Mouse (Mus musculus) thymus, postnatal 0 days (tissue): ENCODE results near the gene S100a1. TPM values are rescaled to one million over a fixed set of nuclear protein-coding genes. Genes with fewer than 3 reads are reported as not detected.

Experiments used
- DNase-seq: peaks from one replicate; pipeline ENCODE4 v3.0.0-alpha.2; 2015; ENCODE audit warnings: low spot score
- polyA plus RNA-seq: library from polyadenylated mRNA; unstranded; fragments of >200 nt; fragmentation: Nextera tagmentation; extraction: Ambion mirVana; gene quantifications from 2 replicates; pipeline ENCODE4 v1.2.1, GENCODE M21; 2015

Gene S100a1
- polyA plus RNA-seq, 1 experiment from 2014 or later, result 46.7 TPM

GRCm38 (mm10) chr3:90512276-90512675 is 1.9 kb downstream of the S100a1 start:
- no peak for DNase-seq

- no peak for DNase-seq
Measured at GRCm38 (mm10) chr3:90509747-90510123, 4.5 kb downstream of the S100a1 start.

- peak; percentile 99 for DNase-seq
Measured at GRCm38 (mm10) chr3:90508950-90509746, 5.0 kb downstream of the S100a1 start, which contains the start of gene Chtop. Chtop (minus strand) TSS chr3:90509498.

GRCm38 (mm10) chr3:90508287-90508949 is 5.8 kb downstream of the S100a1 start:
- no peak for DNase-seq

DNA sequence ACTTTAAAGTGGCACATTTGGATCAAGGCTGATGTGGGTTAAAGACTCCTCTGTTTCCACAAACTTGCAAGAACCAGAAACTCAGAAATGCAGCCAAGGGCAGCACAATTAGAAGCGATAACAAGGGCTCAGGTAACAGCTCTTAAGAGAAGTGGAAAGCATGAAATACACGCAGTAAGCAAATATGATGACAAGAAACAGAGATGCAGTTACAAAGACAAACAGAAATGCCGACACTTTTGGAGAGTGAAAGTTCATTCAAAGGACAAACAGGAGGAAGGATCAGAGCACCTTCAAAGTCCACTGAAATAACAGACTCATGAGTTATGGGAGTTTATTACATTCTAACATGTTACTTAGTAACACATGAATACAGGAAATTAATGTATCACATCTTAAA is 7.8 kb downstream of the S100a1 start:
- no peak for DNase-seq

DNA sequence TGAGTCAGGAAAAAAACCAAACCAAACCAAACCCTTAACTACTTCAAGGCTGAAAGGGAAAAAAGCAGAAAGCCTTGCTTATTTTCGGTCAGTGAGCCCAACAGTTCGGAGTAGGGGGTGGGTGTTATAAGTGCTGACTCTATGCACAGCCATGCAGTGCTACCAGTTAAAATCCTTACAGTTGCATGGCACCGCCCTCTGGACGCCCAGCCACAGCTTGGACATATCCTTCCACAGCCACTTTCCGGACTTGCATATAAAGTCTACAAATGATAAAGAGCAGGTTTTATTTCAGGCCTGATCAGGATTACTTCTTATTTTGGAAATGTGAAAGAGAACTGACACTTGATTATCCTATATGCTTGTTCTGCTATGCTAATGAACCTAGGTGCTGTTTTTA is 9.0 kb downstream of the S100a1 start:
- no peak for DNase-seq

GRCm38 (mm10) chr3:90503444-90503843 is 10.7 kb downstream of the S100a1 start:
- no peak for DNase-seq

DNA sequence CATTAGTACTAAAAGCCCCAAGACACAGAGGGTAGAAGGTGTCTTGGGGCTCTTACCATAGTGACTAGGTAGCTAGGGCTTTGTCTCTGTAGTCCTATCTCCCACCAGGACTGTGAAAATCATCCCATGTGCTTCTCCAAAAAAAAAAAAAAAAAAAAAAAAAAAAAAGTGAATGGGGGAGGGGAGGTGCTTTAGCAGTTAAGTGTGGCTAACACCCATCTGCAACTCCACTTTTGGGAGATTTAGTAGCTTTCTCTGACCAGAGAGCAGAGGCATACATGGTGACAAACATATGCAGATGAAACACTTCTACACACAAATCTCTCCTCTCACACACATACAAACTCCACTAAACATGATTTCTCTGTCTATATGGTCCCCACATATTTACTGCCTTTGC is 16.6 kb downstream of the S100a1 start:
- no peak for DNase-seq

- DNase-seq, result no peak
Measured at GRCm38 (mm10) chr3:90495850-90496525, 18.2 kb downstream of the S100a1 start.

DNA sequence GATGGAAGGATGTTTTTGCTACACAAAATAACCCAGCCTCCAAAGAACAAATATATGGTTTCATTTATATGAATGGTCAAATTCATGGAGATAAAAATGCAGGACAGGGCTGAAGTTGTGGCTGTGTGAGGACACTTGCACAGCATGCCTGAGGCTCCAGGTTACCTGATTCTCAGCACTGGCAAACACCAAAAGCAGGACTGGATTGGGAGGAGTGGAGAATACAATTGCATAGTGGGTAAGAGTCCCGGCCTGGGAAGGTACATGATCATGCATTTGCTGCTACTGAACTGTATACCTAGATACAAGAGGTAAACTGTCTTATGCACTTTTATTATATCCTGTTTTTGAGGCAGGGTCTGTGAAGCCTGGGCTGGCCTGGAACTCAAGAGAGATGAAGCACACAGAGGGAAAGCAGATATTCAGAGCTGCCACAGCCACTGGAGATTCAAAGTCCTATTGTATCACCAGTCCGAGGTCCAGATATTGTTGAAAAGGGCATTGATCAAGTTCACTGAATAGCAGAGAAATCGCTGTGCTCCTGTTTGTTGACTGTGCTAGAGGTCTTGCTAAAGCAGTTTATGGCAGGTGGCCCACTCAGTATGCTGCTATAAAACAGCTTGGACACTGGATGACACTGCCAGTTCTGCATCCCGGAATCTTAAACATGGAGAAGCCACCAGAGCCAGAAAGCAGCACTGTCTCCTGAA is 20.2 kb downstream of the S100a1 start:
- DNase-seq, result no peak

GRCm38 (mm10) chr3:90491350-90491749 is 22.8 kb downstream of the S100a1 start:
- peak; percentile 40 for DNase-seq

GRCm38 (mm10) chr3:90490696-90491256 is 23.4 kb downstream of the S100a1 start, which contains the start of gene Snapin:
Snapin (minus strand) TSS chr3:90491033.
- peak; percentile 95 for DNase-seq

GRCm38 (mm10) chr3:90488576-90488975 is 25.6 kb downstream of the S100a1 start:
- DNase-seq, result no peak

DNA sequence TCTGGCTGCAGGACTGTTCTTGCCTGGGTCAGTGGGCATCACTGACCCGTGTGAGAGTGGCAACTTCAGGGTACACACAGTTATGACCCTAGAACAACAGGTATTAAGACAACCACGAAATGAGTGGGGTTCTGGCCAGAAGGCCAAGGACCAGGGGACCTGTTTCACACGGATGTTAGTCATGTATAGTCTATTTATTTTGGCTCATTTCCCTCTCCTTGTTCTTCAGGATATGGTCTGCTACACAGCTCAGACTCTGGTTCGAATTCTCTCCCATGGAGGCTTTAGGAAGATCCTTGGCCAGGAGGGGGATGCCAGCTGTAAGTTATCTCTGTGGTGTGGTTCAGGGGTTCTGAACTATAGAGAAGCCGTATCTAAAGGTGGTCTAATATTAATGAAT is 27.2 kb downstream of the S100a1 start:
- DNase-seq, result no peak

DNA sequence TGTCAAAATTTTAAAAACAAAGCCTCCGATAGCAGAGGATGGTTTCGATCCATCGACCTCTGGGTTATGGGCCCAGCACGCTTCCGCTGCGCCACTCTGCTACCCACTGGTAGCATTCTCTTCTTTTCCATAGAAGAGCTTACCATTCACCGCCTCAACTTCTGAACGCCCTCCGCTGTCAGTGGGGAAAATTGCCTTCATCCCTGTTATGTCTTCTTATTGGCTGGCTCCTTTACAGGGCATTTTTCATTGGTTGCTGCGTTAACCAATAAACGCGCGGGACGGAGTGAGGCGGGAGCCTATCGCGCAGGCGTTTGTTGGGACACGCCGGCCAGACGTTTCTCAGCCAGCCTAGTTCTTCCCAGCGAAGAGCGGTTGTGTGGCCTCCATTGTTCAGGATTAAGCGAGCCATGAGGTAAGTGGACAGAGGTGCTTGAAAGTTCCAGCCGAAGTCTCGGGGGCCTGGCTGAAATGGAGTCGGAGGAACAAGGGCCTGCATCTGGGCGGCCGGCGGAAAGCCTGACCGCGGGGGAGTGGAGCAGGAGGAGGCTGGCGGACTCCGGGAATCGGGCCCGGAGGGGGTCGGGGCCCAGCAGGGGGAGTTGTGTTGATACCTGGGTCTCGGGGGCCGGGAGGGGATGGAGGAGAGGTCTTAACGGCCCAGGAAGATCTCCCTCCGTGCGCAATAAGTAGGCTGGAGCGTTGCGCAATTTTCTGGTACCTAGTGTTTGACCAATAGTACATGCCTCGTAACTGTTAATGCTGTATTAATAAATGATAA is 38.2 kb downstream of the S100a1 start, which contains the start of gene Ilf2:
TSS of gene Ilf2 (plus strand) at position 296 of the 781 bp plus-strand sequence.
- peak; percentile 99 for DNase-seq

DNA sequence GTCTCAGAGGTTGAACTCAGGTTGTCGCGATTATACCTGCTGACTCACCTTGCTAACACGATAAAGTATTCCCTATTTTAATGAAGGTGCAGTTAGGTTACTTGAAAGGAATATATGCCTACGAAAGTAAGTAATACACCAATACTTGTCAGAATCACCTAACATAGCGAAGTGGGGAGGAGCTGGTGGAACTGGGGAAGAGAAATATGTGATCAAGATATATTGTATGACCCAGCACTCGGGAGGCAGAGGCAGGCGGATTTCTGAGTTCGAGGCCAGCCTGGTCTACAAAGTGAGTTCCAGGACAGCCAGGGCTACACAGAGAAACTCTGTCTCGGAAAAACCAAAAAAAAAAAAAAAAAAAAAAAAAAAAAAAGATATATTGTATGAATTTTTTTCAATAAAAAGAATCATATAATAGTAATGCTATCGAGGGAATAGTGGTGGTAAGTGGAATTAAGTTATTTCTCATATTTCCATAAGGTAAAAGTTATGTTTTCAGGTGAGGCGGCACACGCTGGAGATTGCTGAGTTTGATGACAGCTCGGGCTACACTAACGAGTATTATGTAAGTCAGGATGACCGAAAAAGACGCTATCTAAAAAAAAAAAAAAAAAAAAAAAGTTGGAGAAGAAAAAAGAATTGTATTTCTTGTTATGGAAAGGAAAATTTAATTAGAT is 38.9 kb downstream of the S100a1 start:
- DNase-seq, result no peak

DNA sequence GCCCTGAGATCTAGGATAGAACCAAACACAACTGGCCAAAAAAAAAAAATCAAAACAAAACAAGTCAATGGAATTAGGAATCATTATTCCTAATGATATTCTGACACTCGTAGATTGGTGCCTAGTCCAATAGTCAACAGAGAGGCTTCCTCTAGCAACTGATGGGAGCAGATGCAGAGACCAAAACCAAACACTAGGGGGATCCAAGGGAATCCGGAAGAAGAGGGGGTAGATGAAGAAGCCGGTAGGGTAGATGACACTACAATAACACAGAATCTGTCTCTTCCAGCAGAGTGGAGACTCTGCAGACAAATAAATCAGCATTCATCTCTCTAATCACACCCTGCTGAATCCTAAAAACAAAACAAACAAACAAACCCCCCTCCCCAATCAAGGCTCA is 42.0 kb downstream of the S100a1 start:
- DNase-seq, result peak; percentile 78

DNA sequence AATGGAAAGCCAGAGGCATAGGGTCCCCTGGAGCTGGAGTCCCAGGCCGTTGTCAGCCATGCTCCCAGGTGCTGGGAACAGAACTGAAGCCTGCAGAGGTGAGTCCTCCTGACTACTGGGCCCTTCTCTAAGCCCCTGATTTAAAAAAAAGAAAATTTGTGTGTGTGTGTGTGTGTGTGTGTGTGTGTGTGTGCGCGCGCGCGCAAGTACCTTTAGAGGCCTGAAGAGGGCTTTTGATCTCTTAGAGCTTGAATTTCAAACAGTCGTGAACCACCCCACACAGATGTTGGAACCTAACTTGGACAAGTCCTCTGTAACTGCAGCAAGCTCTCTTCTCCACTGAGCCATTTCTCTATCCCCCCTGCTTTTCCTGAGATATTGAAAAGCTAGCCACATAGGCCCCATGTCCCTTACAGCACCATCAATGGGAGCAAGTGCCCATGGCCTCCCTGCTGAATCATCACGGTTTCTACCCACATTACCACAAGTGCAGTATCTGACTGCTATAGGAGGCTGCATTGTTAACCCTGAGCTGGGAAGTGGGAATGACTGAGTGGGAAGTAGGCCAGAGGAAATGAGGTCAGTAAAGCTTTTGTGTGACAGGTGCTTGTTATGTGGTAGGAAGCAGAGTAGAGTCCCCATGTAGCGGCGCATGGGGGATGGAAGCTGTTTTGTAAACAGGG is 46.4 kb downstream of the S100a1 start:
- no peak for DNase-seq

- DNase-seq, result no peak
Measured at GRCm38 (mm10) chr3:90466311-90466766, 47.9 kb downstream of the S100a1 start.
